Mouse (Mus musculus) embryonic fibroblast, embryonic 13.5 days (primary cell): ENCODE measurements around the gene B4galnt1.

ENCODE experiments used
- CTCF ChIP-seq: IDR thresholded peaks from 2 replicates; pipeline ENCODE4 v1.5.1; 2011; ENCODE audit warnings: mild to moderate bottlenecking, control low read depth, low read length, moderate library complexity, borderline replicate concordance; ENCODE audit not compliant: insufficient read depth
- POLR2A ChIP-seq: IDR thresholded peaks from 2 replicates; pipeline ENCODE4 v1.6.1; 2011; ENCODE audit warnings: low read depth, mild to moderate bottlenecking, control low read depth, low read length, moderate library complexity

GRCm38 (mm10) chr10:127190398-127191190 lies 25.6 kb downstream of the B4galnt1 start:
- TF ChIP-seq POLR2A (peak; percentile 29; the same call in 1 of the 2 replicates), CTCF (no peak)
